Mouse (Mus musculus) adrenal gland, adult 10 weeks (tissue): ENCODE data around the gene Rab36. TPM values are rescaled to one million over a fixed set of nuclear protein-coding genes. Genes with fewer than 3 reads are reported as not detected.

Experiments used
- polyA plus RNA-seq: library from polyadenylated mRNA; stranded (reverse); fragments of 350-450 nt; fragmentation: Illumina TruSeq; extraction: RNeasy Lipid Tissue Mini Kit (QIAGEN cat#74804); gene quantifications from one replicate; pipeline ENCODE4 v1.2.3, GENCODE M21; 2014; ENCODE audit warnings: low read depth, low replicate concordance

Rab36 gene
- polyA plus RNA-seq, result 5.2 TPM

GRCm38 (mm10) chr10:75036883-75037379 lies at the start of gene Rab36:
Rab36 (plus strand) TSS chr10:75037058.

GRCm38 (mm10) chr10:75032395-75032794 lies 4.5 kb upstream of the Rab36 start, which contains the start of gene Rsph14:
Rsph14 (minus strand) TSS chr10:75032586.

GRCm38 (mm10) chr10:75060217-75060842 lies 23.5 kb downstream of the Rab36 start, which contains the start of gene Bcr:
Bcr (plus strand) TSS chr10:75060592.

Other genes with a start within 250 kb of the Rab36 start
- gene Gnaz, start 69.9 kb upstream of the Rab36 start, polyA plus RNA-seq, result 1.6 TPM
- gene Rsph14, start 4.5 kb upstream of the Rab36 start, polyA plus RNA-seq, result not detected
- 29.3 TPM for gene Bcr, start 23.5 kb downstream of the Rab36 start, polyA plus RNA-seq
- 28.6 TPM for gene Specc1l, start 175.0 kb downstream of the Rab36 start, polyA plus RNA-seq